Mouse (Mus musculus): Measurements from ENCODE around the gene Gata2. TPM values are rescaled to one million over a fixed set of nuclear protein-coding genes. Genes with fewer than 3 reads are reported as not detected.

The Gata2 gene
- polyA plus RNA-seq, 1 experiment from 2014 or later, result 1.5 TPM

DNA sequence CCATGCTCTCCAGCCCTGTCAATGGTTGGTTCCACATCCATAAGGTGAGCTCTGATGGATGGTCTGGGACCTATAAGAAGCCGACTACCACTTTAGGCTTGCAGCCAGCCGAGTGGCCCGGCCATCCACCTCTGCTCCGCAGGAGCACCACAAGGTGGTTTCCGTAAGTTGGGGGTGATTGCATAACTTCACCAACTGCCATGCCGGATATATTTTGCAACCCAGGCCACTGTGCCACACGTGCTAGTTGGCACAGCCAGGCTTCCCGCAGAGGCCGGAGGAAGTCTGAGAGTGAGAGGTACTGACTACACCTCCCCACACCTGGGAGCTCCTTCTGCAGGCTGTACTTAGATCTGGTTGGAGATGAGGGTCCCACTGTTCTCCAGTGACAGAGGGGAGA lies 27.6 kb upstream of the Gata2 start:
- DNase-seq (ENCODE audit: low spot score) (no peak), ATAC-seq (no peak)
- Histone ChIP-seq H3K27ac (ENCODE audit: low read depth, low read length) (no peak overlapping the region), H3K4me2 (ENCODE audit: low read length) (no peak overlapping the region), H3K4me1 (ENCODE audit: control insufficient read depth, insufficient read depth, low read length) (no peaks in the 10 kb centered on the region), H3K36me3 (ENCODE audit: control insufficient read depth, insufficient read depth, low read length) (no peaks in the 10 kb centered on the region), H3K9me3 (replicated peaks; ENCODE audit: control insufficient read depth, low read length) (no peaks in the 10 kb centered on the region), H3K4me3 (ENCODE audit: low read depth, low read length) (no peak overlapping the region), H3K27me3 (replicated peaks; ENCODE audit: control insufficient read depth, insufficient read depth, low read length) (no peaks in the 10 kb centered on the region), H3K9ac (ENCODE audit: low read length) (no peak overlapping the region)
- 93% methylated on average over 9 of the region's 9 CpGs for WGBS

DNA sequence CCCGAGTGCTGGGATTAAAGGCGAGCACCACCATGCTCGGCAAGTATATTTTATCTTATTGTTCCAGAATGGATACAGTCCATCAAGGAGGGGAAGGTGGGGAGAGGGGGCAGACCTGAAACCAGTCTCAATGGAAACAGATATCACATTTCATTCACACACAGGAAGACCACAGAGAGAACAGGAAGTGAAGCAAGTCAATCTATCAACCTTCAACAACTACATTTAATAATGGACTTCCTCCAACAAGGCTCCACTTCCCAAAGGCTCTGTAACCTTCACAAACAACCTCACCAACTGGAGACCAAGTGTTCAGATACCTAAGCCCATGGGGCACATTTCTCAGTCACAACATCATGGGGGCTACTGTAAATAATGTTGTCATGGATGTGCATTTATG lies 19.5 kb upstream of the Gata2 start:
- H3K4me2 ChIP-seq (ENCODE audit: low read length), result no peak overlapping the region
- no peak for ATAC-seq
- DNase-seq (ENCODE audit: low spot score), result no peak
- WGBS, result 97% methylated on average over 3 of the region's 3 CpGs
- H3K27me3 ChIP-seq (replicated peaks; ENCODE audit: control insufficient read depth, insufficient read depth, low read length), result no peaks in the 10 kb centered on the region
- H3K9me3 ChIP-seq (replicated peaks; ENCODE audit: control insufficient read depth, low read length), result 0 out of 2 replicates have a peak, but pooled peaks cover 2% of the 10 kb centered on the region
- no peaks in the 10 kb centered on the region for H3K4me1 ChIP-seq (ENCODE audit: control insufficient read depth, insufficient read depth, low read length)
- no peak overlapping the region for H3K27ac ChIP-seq (ENCODE audit: low read depth, low read length)
- H3K9ac ChIP-seq (ENCODE audit: low read length), result no peak overlapping the region
- H3K36me3 ChIP-seq (ENCODE audit: control insufficient read depth, insufficient read depth, low read length), result no peaks in the 10 kb centered on the region
- H3K4me3 ChIP-seq (ENCODE audit: low read depth, low read length), result no peak overlapping the region

DNA sequence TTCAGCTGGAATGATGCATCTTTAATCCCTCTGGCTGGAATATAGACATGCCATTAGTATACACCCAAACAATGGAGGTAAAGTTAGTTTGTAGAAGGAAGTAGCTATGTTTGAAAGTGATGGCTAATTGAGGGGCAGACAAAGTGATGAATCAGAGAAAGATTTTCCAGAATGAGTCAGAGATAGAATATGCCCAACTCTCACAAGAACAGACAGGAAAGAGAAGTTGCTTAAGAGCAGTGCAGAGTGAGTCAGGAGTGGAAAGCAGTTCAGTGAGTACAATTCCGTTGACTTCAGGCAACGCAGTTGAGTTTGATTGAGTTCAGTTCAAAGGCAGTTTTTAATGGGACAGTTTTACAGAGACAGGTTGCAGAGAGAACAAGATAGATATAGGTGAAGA lies 19.0 kb upstream of the Gata2 start:
- Histone ChIP-seq H3K27me3 (replicated peaks; ENCODE audit: control insufficient read depth, insufficient read depth, low read length) (no peaks in the 10 kb centered on the region), H3K9ac (ENCODE audit: low read length) (no peak overlapping the region), H3K36me3 (ENCODE audit: control insufficient read depth, insufficient read depth, low read length) (no peaks in the 10 kb centered on the region), H3K4me3 (ENCODE audit: low read depth, low read length) (no peak overlapping the region), H3K4me2 (ENCODE audit: low read length) (no peak overlapping the region), H3K27ac (ENCODE audit: low read depth, low read length) (no peak overlapping the region), H3K9me3 (replicated peaks; ENCODE audit: control insufficient read depth, low read length) (0 out of 2 replicates have a peak, but pooled peaks cover 2% of the 10 kb centered on the region), H3K4me1 (ENCODE audit: control insufficient read depth, insufficient read depth, low read length) (no peaks in the 10 kb centered on the region)
- WGBS, result 88% methylated on average over 2 of the region's 2 CpGs
- ATAC-seq (no peak), DNase-seq (ENCODE audit: low spot score) (no peak)

DNA sequence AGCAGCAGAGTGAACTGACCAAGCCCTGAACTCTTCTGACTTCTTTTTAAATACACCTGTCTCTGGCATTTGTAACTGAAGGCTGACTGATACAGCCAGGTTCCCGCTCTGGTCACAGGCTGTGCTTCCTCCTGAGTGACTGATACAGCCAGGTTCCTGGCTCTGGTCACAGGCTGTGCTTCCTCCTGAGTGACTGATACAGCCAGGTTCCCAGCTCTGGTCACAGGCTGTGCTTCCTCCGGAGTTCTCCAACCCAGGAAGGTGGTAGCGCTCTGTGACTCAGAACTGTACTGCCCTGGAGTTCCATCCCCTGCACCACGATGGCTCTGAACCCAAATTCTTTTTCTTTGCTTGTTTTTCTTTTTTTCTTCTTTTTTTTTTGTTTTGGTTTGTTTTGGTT lies 9.0 kb upstream of the Gata2 start:
- Histone ChIP-seq H3K36me3 (ENCODE audit: control insufficient read depth, insufficient read depth, low read length) (no peaks in the 10 kb centered on the region), H3K27ac (ENCODE audit: low read depth, low read length) (no peak overlapping the region), H3K27me3 (replicated peaks; ENCODE audit: control insufficient read depth, insufficient read depth, low read length) (peaks cover 22% of the 10 kb centered on the region), H3K9ac (ENCODE audit: low read length) (no peak overlapping the region), H3K9me3 (replicated peaks; ENCODE audit: control insufficient read depth, low read length) (no peaks in the 10 kb centered on the region), H3K4me1 (ENCODE audit: control insufficient read depth, insufficient read depth, low read length) (no peaks in the 10 kb centered on the region), H3K4me3 (ENCODE audit: low read depth, low read length) (no peak overlapping the region), H3K4me2 (ENCODE audit: low read length) (no peak overlapping the region)
- 82% methylated on average over 4 of the region's 4 CpGs for WGBS
- ATAC-seq (no peak), DNase-seq (ENCODE audit: low spot score) (no peak)

DNA sequence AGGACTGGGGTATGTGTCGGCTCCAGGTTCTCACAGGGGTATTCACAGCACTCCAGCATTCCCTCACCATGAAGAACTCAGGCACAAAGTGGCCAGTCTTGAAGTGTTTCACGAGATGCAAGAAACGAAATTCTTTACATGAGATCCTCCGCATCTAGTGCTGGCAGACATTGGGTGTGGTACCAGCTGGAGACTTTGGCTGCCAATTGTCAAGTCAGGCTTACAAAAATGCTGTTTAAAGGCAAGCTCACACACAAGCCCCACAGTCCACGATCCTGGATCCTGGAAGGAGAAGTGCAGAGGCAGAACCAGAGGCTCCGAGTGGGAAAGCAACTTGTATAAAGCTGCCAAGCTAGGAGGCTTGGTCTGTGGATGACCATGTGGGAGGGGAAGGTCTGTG lies 5.5 kb upstream of the Gata2 start:
- Histone ChIP-seq H3K4me2 (ENCODE audit: low read length) (no peak overlapping the region), H3K27ac (ENCODE audit: low read depth, low read length) (no peak overlapping the region), H3K9me3 (replicated peaks; ENCODE audit: control insufficient read depth, low read length) (no peaks in the 10 kb centered on the region), H3K36me3 (ENCODE audit: control insufficient read depth, insufficient read depth, low read length) (no peaks in the 10 kb centered on the region), H3K27me3 (replicated peaks; ENCODE audit: control insufficient read depth, insufficient read depth, low read length) (peaks cover 57% of the 10 kb centered on the region), H3K4me1 (ENCODE audit: control insufficient read depth, insufficient read depth, low read length) (peaks cover 5% of the 10 kb centered on the region), H3K9ac (ENCODE audit: low read length) (no peak overlapping the region), H3K4me3 (ENCODE audit: low read depth, low read length) (no peak overlapping the region)
- DNase-seq (ENCODE audit: low spot score), result peak; percentile 46
- 73% methylated on average over 6 of the region's 6 CpGs for WGBS
- no peak for ATAC-seq

DNA sequence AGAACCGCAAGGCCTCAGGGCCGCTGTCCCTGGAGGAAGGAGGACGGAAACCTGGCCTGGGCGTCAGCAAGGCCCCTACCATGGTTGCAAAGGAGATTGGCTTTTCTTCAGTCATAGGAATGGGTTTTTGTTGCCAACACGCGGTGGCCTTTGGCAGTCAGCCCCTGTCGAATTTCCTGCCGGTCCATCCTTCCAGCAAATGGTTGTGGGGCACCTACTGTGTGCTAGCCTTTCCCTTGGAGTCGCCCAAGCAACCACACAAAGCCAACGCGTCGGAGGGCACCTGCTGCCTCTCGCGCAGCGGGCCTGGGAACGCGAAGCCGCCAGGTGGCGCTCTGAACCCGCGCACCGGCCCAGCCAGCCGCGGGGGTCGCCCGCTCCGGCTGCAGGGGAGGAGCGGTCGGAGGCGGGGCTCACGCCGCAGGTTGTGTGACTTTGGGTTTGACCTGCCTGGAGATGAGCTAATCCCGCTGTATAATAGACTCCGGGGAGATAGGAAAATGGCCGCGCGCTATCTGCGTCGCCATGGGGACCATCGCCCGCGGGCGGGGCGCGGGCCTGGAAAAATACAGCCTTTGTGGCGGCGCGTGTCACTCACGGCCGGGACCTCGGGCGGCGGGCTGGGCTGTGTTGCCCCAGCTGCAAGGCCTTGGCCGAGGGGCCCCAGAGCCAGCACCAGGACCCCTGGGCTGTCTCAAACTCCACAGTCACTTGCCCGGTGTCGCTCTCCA lies 4.2 kb upstream of the Gata2 start:
- ATAC-seq, result peak; percentile 80
- no peaks in the 10 kb centered on the region for H3K9me3 ChIP-seq (replicated peaks; ENCODE audit: control insufficient read depth, low read length)
- H3K9ac ChIP-seq (ENCODE audit: low read length), result peak overlapping the region; percentile 38

DNA sequence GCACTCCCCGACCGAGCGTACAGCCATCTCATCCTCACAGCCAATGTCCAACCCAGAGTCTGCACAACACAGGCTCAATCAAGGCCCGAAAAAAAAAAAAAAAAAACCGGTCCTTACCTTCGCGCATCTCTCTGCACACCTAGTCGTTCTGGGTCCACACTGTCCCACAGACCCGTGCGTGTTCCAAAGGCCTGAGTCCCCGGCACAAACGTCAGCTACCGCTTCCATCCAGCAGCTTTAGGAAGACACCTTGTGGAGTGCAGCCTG lies 3.7 kb upstream of the Gata2 start:
- Histone ChIP-seq H3K4me1 (ENCODE audit: control insufficient read depth, insufficient read depth, low read length) (peaks cover 11% of the 10 kb centered on the region), H3K9me3 (replicated peaks; ENCODE audit: control insufficient read depth, low read length) (no peaks in the 10 kb centered on the region), H3K4me3 (ENCODE audit: low read depth, low read length) (peak overlapping the region; percentile 39), H3K27ac (ENCODE audit: low read depth, low read length) (no peak overlapping the region), H3K4me2 (ENCODE audit: low read length) (peak overlapping the region; percentile 77), H3K36me3 (ENCODE audit: control insufficient read depth, insufficient read depth, low read length) (no peaks in the 10 kb centered on the region), H3K9ac (ENCODE audit: low read length) (peak overlapping the region; percentile 38), H3K27me3 (replicated peaks; ENCODE audit: control insufficient read depth, insufficient read depth, low read length) (peaks cover 75% of the 10 kb centered on the region)
- DNase-seq (ENCODE audit: low spot score) (no peak), ATAC-seq (no peak)
- WGBS, result 1% methylated on average over 13 of the region's 13 CpGs

More for the DNA sequence above, 4.2 kb upstream of the Gata2 start:
- under 1% methylated on average over 56 of the region's 56 CpGs for WGBS
- Histone ChIP-seq H3K4me2 (ENCODE audit: low read length) (peak overlapping the region; percentile 77), H3K36me3 (ENCODE audit: control insufficient read depth, insufficient read depth, low read length) (no peaks in the 10 kb centered on the region), H3K27me3 (replicated peaks; ENCODE audit: control insufficient read depth, insufficient read depth, low read length) (peaks cover 70% of the 10 kb centered on the region), H3K27ac (ENCODE audit: low read depth, low read length) (no peak overlapping the region), H3K4me3 (ENCODE audit: low read depth, low read length) (peak overlapping the region; percentile 39), H3K4me1 (ENCODE audit: control insufficient read depth, insufficient read depth, low read length) (peaks cover 11% of the 10 kb centered on the region)
- peak; percentile 83 for DNase-seq (ENCODE audit: low spot score)

DNA sequence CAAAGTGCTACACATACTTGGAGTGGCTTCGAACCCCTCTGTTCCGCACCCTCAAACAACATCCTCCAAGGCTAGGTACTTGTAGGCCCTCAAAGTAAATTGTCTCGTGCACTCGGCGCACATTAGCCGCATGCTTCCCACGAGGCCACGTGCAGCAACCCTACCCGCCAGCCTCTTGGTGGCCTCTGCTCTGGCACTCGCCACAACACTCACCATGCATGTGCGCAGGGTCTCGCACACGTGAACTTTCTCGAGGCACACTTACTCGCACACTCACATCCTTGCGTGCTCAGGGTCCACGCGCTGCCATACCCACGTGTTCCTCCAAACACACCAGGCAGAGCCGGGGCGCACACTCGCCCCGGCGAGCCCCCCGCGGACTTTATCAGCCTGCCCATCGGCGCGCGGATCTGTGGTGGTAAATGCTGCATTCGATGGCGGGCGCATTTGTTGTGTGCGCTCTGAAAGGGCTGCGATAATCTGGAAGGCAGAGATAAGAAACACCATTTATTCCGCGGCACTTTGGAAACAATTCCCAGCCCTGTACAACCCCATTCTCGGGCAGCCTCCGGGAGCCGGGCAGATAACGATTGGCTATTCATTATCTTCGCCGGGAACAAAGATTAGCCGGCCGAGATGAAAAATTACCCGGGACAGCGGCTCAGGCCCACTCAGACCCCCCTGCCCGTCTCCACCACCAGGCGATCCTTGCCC lies 3.2 kb upstream of the Gata2 start:
- Histone ChIP-seq H3K27ac (ENCODE audit: low read depth, low read length) (no peak overlapping the region), H3K9ac (ENCODE audit: low read length) (no peak overlapping the region), H3K4me1 (ENCODE audit: control insufficient read depth, insufficient read depth, low read length) (peaks cover 11% of the 10 kb centered on the region), H3K9me3 (replicated peaks; ENCODE audit: control insufficient read depth, low read length) (no peaks in the 10 kb centered on the region), H3K27me3 (replicated peaks; ENCODE audit: control insufficient read depth, insufficient read depth, low read length) (peaks cover 80% of the 10 kb centered on the region), H3K36me3 (ENCODE audit: control insufficient read depth, insufficient read depth, low read length) (no peaks in the 10 kb centered on the region), H3K4me3 (ENCODE audit: low read depth, low read length) (peak overlapping the region; percentile 39; the same call in 1 of the 2 replicates), H3K4me2 (ENCODE audit: low read length) (peak overlapping the region; percentile 77)
- ATAC-seq (peak; percentile 1; the same call in 1 of the 2 replicates), DNase-seq (ENCODE audit: low spot score) (peak; percentile 24)
- WGBS, result 2% methylated on average over 49 of the region's 49 CpGs

DNA sequence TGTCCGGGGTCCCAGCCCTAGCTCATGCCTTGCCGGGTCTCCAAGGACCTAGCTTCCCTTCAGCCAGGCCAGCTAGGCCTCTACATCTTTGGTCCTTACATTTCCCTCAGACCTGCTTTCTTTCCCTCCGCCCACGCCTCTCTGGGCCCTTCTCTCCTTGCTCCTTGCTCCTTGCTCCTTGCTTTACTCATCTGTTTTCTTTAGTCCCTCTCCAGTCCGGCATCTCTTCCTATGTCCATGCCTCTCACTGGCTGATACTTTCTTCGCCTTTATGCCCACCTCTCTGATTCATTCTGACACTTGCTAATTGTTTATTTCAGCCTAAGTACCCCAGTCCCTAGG lies 2.7 kb upstream of the Gata2 start:
- ATAC-seq (no peak), DNase-seq (ENCODE audit: low spot score) (no peak)
- Histone ChIP-seq H3K4me2 (ENCODE audit: low read length) (no peak overlapping the region), H3K9me3 (replicated peaks; ENCODE audit: control insufficient read depth, low read length) (no peaks in the 10 kb centered on the region), H3K9ac (ENCODE audit: low read length) (no peak overlapping the region), H3K27ac (ENCODE audit: low read depth, low read length) (no peak overlapping the region), H3K27me3 (replicated peaks; ENCODE audit: control insufficient read depth, insufficient read depth, low read length) (peaks cover 86% of the 10 kb centered on the region), H3K36me3 (ENCODE audit: control insufficient read depth, insufficient read depth, low read length) (no peaks in the 10 kb centered on the region), H3K4me3 (ENCODE audit: low read depth, low read length) (no peak overlapping the region), H3K4me1 (ENCODE audit: control insufficient read depth, insufficient read depth, low read length) (peaks cover 11% of the 10 kb centered on the region)
- WGBS, result 12% methylated on average over 6 of the region's 6 CpGs

All from forebrain, embryonic 14.5 days (tissue).